Mouse (Mus musculus): ENCODE data around the gene Reep3. TPM values are rescaled to one million over a fixed set of nuclear protein-coding genes. Genes with fewer than 3 reads are reported as not detected.
"Not testable (repeated sequence)": the region's sequence is repeated elsewhere in the genome, so short reads cannot be mapped to it uniquely, and the experiment has no call there.

Reep3 gene
- polyA plus RNA-seq, 1 experiment from 2014 or later, result 38.2 TPM

- Histone ChIP-seq H3K4me1 (replicated peaks; ENCODE audit: control insufficient read depth, insufficient read depth, low read length) (peaks cover 47% of the 10 kb centered on the region), H3K4me2 (ENCODE audit: low read length) (no peak overlapping the region)
Observed at GRCm38 (mm10) chr10:67115666-67116091, 18.9 kb upstream of the Reep3 start.

GRCm38 (mm10) chr10:67115115-67115514 is 18.4 kb upstream of the Reep3 start:
- no peak overlapping the region for H3K4me3 ChIP-seq (ENCODE audit: low read depth, low read length)
- peak overlapping the region; percentile 57 for H3K27ac ChIP-seq (ENCODE audit: low read depth)
- no peak overlapping the region for H3K9ac ChIP-seq (ENCODE audit: low read length)
- no peaks in the 10 kb centered on the region for H3K27me3 ChIP-seq (replicated peaks; ENCODE audit: control insufficient read depth, insufficient read depth, low read length)
- 22% methylated on average over 6 of the region's 6 CpGs for WGBS
- no peaks in the 10 kb centered on the region for H3K9me3 ChIP-seq (ENCODE audit: control insufficient read depth, low read length)
- no peaks in the 10 kb centered on the region for H3K36me3 ChIP-seq (ENCODE audit: control insufficient read depth, insufficient read depth, low read length)
- DNase-seq (ENCODE audit: low spot score), result peak; percentile 51
- ATAC-seq (replicated peaks; ENCODE audit: low FRiP score, low TSS enrichment, low read depth), result no peak
- H3K4me2 ChIP-seq (ENCODE audit: low read length), result no peak overlapping the region
- H3K4me1 ChIP-seq (replicated peaks; ENCODE audit: control insufficient read depth, insufficient read depth, low read length), result peaks cover 47% of the 10 kb centered on the region

More at GRCm38 (mm10) chr10:67115666-67116091, 18.9 kb upstream of the Reep3 start:
- WGBS, result 6% methylated on average over 5 of the region's 5 CpGs
- H3K4me3 ChIP-seq (ENCODE audit: low read depth, low read length), result no peak overlapping the region
- no peak overlapping the region for H3K9ac ChIP-seq (ENCODE audit: low read length)
- DNase-seq (ENCODE audit: low spot score) (peak; percentile 58), ATAC-seq (replicated peaks; ENCODE audit: low FRiP score, low TSS enrichment, low read depth) (peak; percentile 38; the same call in 1 of the 2 replicates)
- H3K36me3 ChIP-seq (ENCODE audit: control insufficient read depth, insufficient read depth, low read length), result no peaks in the 10 kb centered on the region
- H3K27me3 ChIP-seq (replicated peaks; ENCODE audit: control insufficient read depth, insufficient read depth, low read length), result no peaks in the 10 kb centered on the region
- no peaks in the 10 kb centered on the region for H3K9me3 ChIP-seq (ENCODE audit: control insufficient read depth, low read length)
- peak overlapping the region; percentile 57 for H3K27ac ChIP-seq (ENCODE audit: low read depth)

GRCm38 (mm10) chr10:67113833-67114232 is 17.1 kb upstream of the Reep3 start:
- H3K4me2 ChIP-seq (ENCODE audit: low read length), result no peak overlapping the region
- no peak overlapping the region for H3K9ac ChIP-seq (ENCODE audit: low read length)
- ATAC-seq (replicated peaks; ENCODE audit: low FRiP score, low TSS enrichment, low read depth), result no peak
- no peaks in the 10 kb centered on the region for H3K27me3 ChIP-seq (replicated peaks; ENCODE audit: control insufficient read depth, insufficient read depth, low read length)
- H3K36me3 ChIP-seq (ENCODE audit: control insufficient read depth, insufficient read depth, low read length), result 0 out of 2 replicates have a peak, but pooled peaks cover 2% of the 10 kb centered on the region
- DNase-seq (ENCODE audit: low spot score), result peak; percentile 37
- no peaks in the 10 kb centered on the region for H3K9me3 ChIP-seq (ENCODE audit: control insufficient read depth, low read length)
- no peak overlapping the region for H3K4me3 ChIP-seq (ENCODE audit: low read depth, low read length)
- H3K27ac ChIP-seq (ENCODE audit: low read depth), result no peak overlapping the region
- H3K4me1 ChIP-seq (replicated peaks; ENCODE audit: control insufficient read depth, insufficient read depth, low read length), result peaks cover 39% of the 10 kb centered on the region
- WGBS, result 86% methylated on average over 11 of the region's 11 CpGs

- not testable (repeated sequence) for H3K9ac ChIP-seq (ENCODE audit: low read length); H3K4me3 ChIP-seq (ENCODE audit: low read depth, low read length); H3K36me3 ChIP-seq (ENCODE audit: control insufficient read depth, insufficient read depth, low read length); ATAC-seq (replicated peaks; ENCODE audit: low FRiP score, low TSS enrichment, low read depth); H3K27ac ChIP-seq (ENCODE audit: low read depth); H3K27me3 ChIP-seq (replicated peaks; ENCODE audit: control insufficient read depth, insufficient read depth, low read length); H3K4me2 ChIP-seq (ENCODE audit: low read length); H3K9me3 ChIP-seq (ENCODE audit: control insufficient read depth, low read length)
- H3K4me1 ChIP-seq (replicated peaks; ENCODE audit: control insufficient read depth, insufficient read depth, low read length), result peaks cover 41% of the 10 kb centered on the region
- DNase-seq (ENCODE audit: low spot score), result peak; percentile 16
- 83% methylated on average over 5 of the region's 5 CpGs for WGBS
Observed at GRCm38 (mm10) chr10:67112967-67113366, 16.2 kb upstream of the Reep3 start.

- no peak overlapping the region for H3K4me2 ChIP-seq (ENCODE audit: low read length)
- H3K4me3 ChIP-seq (ENCODE audit: low read depth, low read length), result no peak overlapping the region
- 59% methylated on average over 5 of the region's 5 CpGs for WGBS
- H3K9me3 ChIP-seq (ENCODE audit: control insufficient read depth, low read length), result no peaks in the 10 kb centered on the region
- ATAC-seq (replicated peaks; ENCODE audit: low FRiP score, low TSS enrichment, low read depth) (no peak), DNase-seq (ENCODE audit: low spot score) (peak; percentile 47)
- H3K27ac ChIP-seq (ENCODE audit: low read depth), result no peak overlapping the region
- H3K36me3 ChIP-seq (ENCODE audit: control insufficient read depth, insufficient read depth, low read length), result 0 out of 2 replicates have a peak, but pooled peaks cover 2% of the 10 kb centered on the region
- H3K4me1 ChIP-seq (replicated peaks; ENCODE audit: control insufficient read depth, insufficient read depth, low read length), result peaks cover 42% of the 10 kb centered on the region
- H3K27me3 ChIP-seq (replicated peaks; ENCODE audit: control insufficient read depth, insufficient read depth, low read length), result no peaks in the 10 kb centered on the region
- H3K9ac ChIP-seq (ENCODE audit: low read length), result no peak overlapping the region
Observed at GRCm38 (mm10) chr10:67111799-67112177, 15.0 kb upstream of the Reep3 start.

GRCm38 (mm10) chr10:67111044-67111798 is 14.5 kb upstream of the Reep3 start:
- ATAC-seq (replicated peaks; ENCODE audit: low FRiP score, low TSS enrichment, low read depth), result no peak

GRCm38 (mm10) chr10:67109635-67110034 is 12.9 kb upstream of the Reep3 start:
- Histone ChIP-seq H3K4me2 (ENCODE audit: low read length) (no peak overlapping the region), H3K36me3 (ENCODE audit: control insufficient read depth, insufficient read depth, low read length) (0 out of 2 replicates have a peak, but pooled peaks cover 2% of the 10 kb centered on the region), H3K27me3 (replicated peaks; ENCODE audit: control insufficient read depth, insufficient read depth, low read length) (no peaks in the 10 kb centered on the region), H3K9ac (ENCODE audit: low read length) (no peak overlapping the region), H3K9me3 (ENCODE audit: control insufficient read depth, low read length) (no peaks in the 10 kb centered on the region), H3K4me3 (ENCODE audit: low read depth, low read length) (no peak overlapping the region), H3K4me1 (replicated peaks; ENCODE audit: control insufficient read depth, insufficient read depth, low read length) (peaks cover 41% of the 10 kb centered on the region), H3K27ac (ENCODE audit: low read depth) (no peak overlapping the region)
- no peak for DNase-seq (ENCODE audit: low spot score)
- 79% methylated on average over 5 of the region's 5 CpGs for WGBS
- no peak for ATAC-seq (replicated peaks; ENCODE audit: low FRiP score, low TSS enrichment, low read depth)

More at GRCm38 (mm10) chr10:67111044-67111798, 14.5 kb upstream of the Reep3 start:
- no peaks in the 10 kb centered on the region for H3K9me3 ChIP-seq (ENCODE audit: control insufficient read depth, low read length)
- H3K9ac ChIP-seq (ENCODE audit: low read length), result no peak overlapping the region
- 0 out of 2 replicates have a peak, but pooled peaks cover 2% of the 10 kb centered on the region for H3K36me3 ChIP-seq (ENCODE audit: control insufficient read depth, insufficient read depth, low read length)
- DNase-seq (ENCODE audit: low spot score), result peak; percentile 46
- no peaks in the 10 kb centered on the region for H3K27me3 ChIP-seq (replicated peaks; ENCODE audit: control insufficient read depth, insufficient read depth, low read length)
- 67% methylated on average over 14 of the region's 14 CpGs for WGBS
- H3K4me2 ChIP-seq (ENCODE audit: low read length), result no peak overlapping the region
- H3K4me1 ChIP-seq (replicated peaks; ENCODE audit: control insufficient read depth, insufficient read depth, low read length), result peaks cover 41% of the 10 kb centered on the region
- no peak overlapping the region for H3K27ac ChIP-seq (ENCODE audit: low read depth)
- H3K4me3 ChIP-seq (ENCODE audit: low read depth, low read length), result no peak overlapping the region

- no peaks in the 10 kb centered on the region for H3K27me3 ChIP-seq (replicated peaks; ENCODE audit: control insufficient read depth, insufficient read depth, low read length)
Observed at GRCm38 (mm10) chr10:67108096-67108495, 11.4 kb upstream of the Reep3 start.

More at GRCm38 (mm10) chr10:67108096-67108495, 11.4 kb upstream of the Reep3 start:
- H3K27ac ChIP-seq (ENCODE audit: low read depth), result no peak overlapping the region
- H3K4me1 ChIP-seq (replicated peaks; ENCODE audit: control insufficient read depth, insufficient read depth, low read length), result peaks cover 57% of the 10 kb centered on the region
- no peak overlapping the region for H3K4me3 ChIP-seq (ENCODE audit: low read depth, low read length)
- ATAC-seq (replicated peaks; ENCODE audit: low FRiP score, low TSS enrichment, low read depth), result no peak
- H3K9ac ChIP-seq (ENCODE audit: low read length), result no peak overlapping the region
- DNase-seq (ENCODE audit: low spot score), result no peak
- 0 out of 2 replicates have a peak, but pooled peaks cover 2% of the 10 kb centered on the region for H3K36me3 ChIP-seq (ENCODE audit: control insufficient read depth, insufficient read depth, low read length)
- 76% methylated on average over 9 of the region's 9 CpGs for WGBS
- no peak overlapping the region for H3K4me2 ChIP-seq (ENCODE audit: low read length)
- H3K9me3 ChIP-seq (ENCODE audit: control insufficient read depth, low read length), result no peaks in the 10 kb centered on the region

Data from intestine, embryonic 14.5 days (tissue).